Mouse (Mus musculus): ENCODE data around the gene Map6.

DNA sequence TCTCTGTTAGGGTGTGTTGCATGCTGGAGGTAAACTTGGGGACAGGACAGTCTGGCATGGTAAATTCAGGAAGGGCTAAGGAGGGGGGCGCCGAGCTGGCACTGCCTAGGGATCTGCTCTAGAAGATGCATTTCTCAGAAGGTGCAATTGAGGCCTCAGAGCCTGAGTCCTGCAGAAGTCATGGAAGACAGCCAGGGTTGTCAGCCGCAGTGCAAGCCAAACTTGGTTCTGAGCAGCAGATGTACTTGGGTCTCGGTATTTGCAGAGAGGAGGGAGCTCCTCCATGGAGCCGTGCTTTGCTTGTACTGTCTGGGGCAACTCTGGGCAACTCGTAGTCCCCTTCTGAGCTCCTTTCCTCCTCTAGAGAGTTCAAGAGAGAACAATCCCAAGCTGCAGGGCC lies 58.9 kb downstream of the Map6 start:
- TF ChIP-seq CTCF (IDR thresholded peaks at IDR 0.05; ENCODE audit: extremely low read depth, insufficient read depth, low read length) (no peak), POLR2A (IDR thresholded peaks at IDR 0.05; ENCODE audit: extremely low read depth, insufficient read depth, low read length) (no peak)
